Mouse (Mus musculus) midbrain, embryonic 13.5 days (tissue): ENCODE measurements around the gene Zmynd8. TPM values are rescaled to one million over a fixed set of nuclear protein-coding genes. Genes with fewer than 3 reads are reported as not detected.

Experiments
- ATAC-seq: fragments of 200-750 bp; cut with Nextera tagmentation; 2 replicates; pipeline ENCODE4 v1.8.0; 2017; ENCODE audit warnings: mild to moderate bottlenecking, moderate TSS enrichment, moderate library complexity
- H3K27ac ChIP-seq: fragments of 300-500 bp; sonication (generic); 2 replicates; pipeline ENCODE4 v1.5.1; 2015; ENCODE audit warnings: inconsistent platforms, mild to moderate bottlenecking, moderate library complexity
- H3K27me3 ChIP-seq: fragments of 300-500 bp; sonication (generic); 2 replicates; pipeline ENCODE4 v1.6.1; 2015; ENCODE audit warnings: mild to moderate bottlenecking, inconsistent platforms
- H3K36me3 ChIP-seq: fragments of 300-500 bp; sonication (generic); 2 replicates; pipeline ENCODE4 v1.6.1; 2015; ENCODE audit warnings: mild to moderate bottlenecking, inconsistent platforms
- H3K4me1 ChIP-seq: fragments of 300-500 bp; sonication (generic); replicated peaks from 2 replicates; pipeline ENCODE4 v1.6.1; 2015; ENCODE audit warnings: inconsistent platforms
- H3K4me2 ChIP-seq: fragments of 300-500 bp; sonication (generic); replicated peaks from 2 replicates; pipeline ENCODE4 v1.6.1; 2015; ENCODE audit warnings: moderate library complexity, mild to moderate bottlenecking, inconsistent platforms
- H3K4me3 ChIP-seq: fragments of 300-500 bp; sonication (generic); replicated peaks from 2 replicates; pipeline ENCODE4 v1.5.1; 2015; ENCODE audit warnings: mild to moderate bottlenecking, inconsistent platforms
- H3K9ac ChIP-seq: fragments of 300-500 bp; sonication (generic); replicated peaks from 2 replicates; pipeline ENCODE4 v1.6.1; 2015; ENCODE audit warnings: mild to moderate bottlenecking, inconsistent platforms
- H3K9me3 ChIP-seq: fragments of 300-500 bp; sonication (generic); 2 replicates; pipeline ENCODE4 v1.6.1; 2016; ENCODE audit warnings: mild to moderate bottlenecking, inconsistent platforms
- WGBS: fragments of 180-500 bp; shearing (Covaris S2); methylation state at CpG from one replicate; pipeline ENCODE4 v1.1.7; 2015; 5-methylcytosine and 5-hydroxymethylcytosine counted together
- microRNA-seq: library from miRNA; unstranded; fragments of <30 nt; microRNA quantifications from one replicate; pipeline ENCODE4, GENCODE M21; 2016
- polyA plus RNA-seq: library from polyadenylated mRNA; unstranded; fragments of >200 nt; fragmentation: Nextera tagmentation; extraction: Ambion mirVana; gene quantifications from 2 replicates; pipeline ENCODE4 v1.2.1, GENCODE M21; 2015

Gene Zmynd8
- polyA plus RNA-seq, 1 experiment from 2014 or later: 86.8 TPM

GRCm38 (mm10) chr2:165742210-165742786 is 156.5 kb downstream of the Zmynd8 start:
- no peaks in the 10 kb centered on the region for H3K36me3 ChIP-seq
- 0 out of 2 replicates have a peak overlapping the region, but pooled peaks have one; percentile 10 for H3K4me2 ChIP-seq
- no peak overlapping the region for H3K9ac ChIP-seq
- peaks cover 34% of the 10 kb centered on the region for H3K4me1 ChIP-seq
- 15% methylated on average over 21 of the region's 21 CpGs for WGBS
- H3K4me3 ChIP-seq: no peak overlapping the region
- H3K27me3 ChIP-seq: peaks cover 13% of the 10 kb centered on the region; the same call in 1 of the 2 replicates
- no peak overlapping the region for H3K27ac ChIP-seq
- no peak for ATAC-seq
- no peaks in the 10 kb centered on the region for H3K9me3 ChIP-seq

- Histone ChIP-seq H3K4me2 (0 out of 2 replicates have a peak overlapping the region, but pooled peaks have one; percentile 10), H3K27me3 (peaks cover 13% of the 10 kb centered on the region; the same call in 1 of the 2 replicates), H3K27ac (no peak overlapping the region), H3K4me3 (no peak overlapping the region), H3K4me1 (peaks cover 34% of the 10 kb centered on the region), H3K9ac (no peak overlapping the region), H3K36me3 (no peaks in the 10 kb centered on the region), H3K9me3 (no peaks in the 10 kb centered on the region)
- no peak for ATAC-seq
- WGBS: 4% methylated on average over 11 of the region's 11 CpGs
These were observed 157.2 kb downstream of the Zmynd8 start for GRCm38 (mm10) chr2:165741526-165742050.

- Histone ChIP-seq H3K9ac (no peak overlapping the region), H3K4me1 (peaks cover 33% of the 10 kb centered on the region), H3K9me3 (no peaks in the 10 kb centered on the region), H3K27ac (no peak overlapping the region), H3K36me3 (no peaks in the 10 kb centered on the region), H3K4me3 (no peak overlapping the region), H3K27me3 (peaks cover 13% of the 10 kb centered on the region; the same call in 1 of the 2 replicates), H3K4me2 (no peak overlapping the region)
- ATAC-seq: 0 out of 2 replicates have a peak, but pooled peaks have one; percentile 19
- 5% methylated on average over 9 of the region's 9 CpGs for WGBS
These were observed 157.8 kb downstream of the Zmynd8 start for GRCm38 (mm10) chr2:165740982-165741381.

DNA sequence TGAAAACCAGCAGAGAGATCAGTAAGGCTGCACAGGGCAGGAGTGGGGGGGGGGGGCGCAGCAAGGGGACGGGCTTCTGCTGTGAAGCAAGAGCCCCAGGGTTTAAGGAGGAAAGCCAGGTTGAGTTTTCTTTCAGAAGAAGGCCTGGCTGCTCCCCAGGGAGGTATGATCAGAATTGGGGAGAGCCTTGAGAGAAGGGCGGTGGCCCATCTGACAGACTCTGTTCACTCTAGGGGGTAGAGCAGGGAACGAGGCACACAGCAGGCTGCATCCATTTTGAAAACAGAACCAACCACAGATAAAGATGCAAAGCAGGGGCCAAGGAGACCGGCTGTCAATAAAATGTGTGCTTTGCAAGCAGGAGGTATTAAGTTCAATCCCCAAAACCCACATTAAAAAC is 158.4 kb downstream of the Zmynd8 start:
- no peaks in the 10 kb centered on the region for H3K9me3 ChIP-seq

DNA sequence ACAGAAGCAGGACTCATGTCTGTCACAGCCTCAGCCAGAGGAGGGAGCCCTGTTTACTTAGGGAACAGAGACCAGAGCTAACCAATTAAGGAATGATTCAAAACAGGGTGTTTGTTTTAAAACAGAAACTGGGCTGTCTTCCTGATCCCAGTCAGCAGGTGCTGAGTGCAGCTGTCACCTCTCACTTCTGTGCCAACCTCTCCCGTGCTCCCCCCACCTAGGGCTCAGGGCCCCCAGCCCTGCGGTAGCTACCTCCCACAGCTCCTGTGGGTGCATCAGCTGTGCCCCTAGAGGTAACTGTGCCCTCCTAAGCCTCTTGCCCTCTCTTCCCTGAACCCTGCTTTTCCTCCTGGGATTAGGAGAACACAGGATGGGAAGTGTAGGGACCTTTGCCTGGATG is 162.5 kb downstream of the Zmynd8 start:
- H3K4me2 ChIP-seq: no peak overlapping the region
- ATAC-seq: no peak
- no peak overlapping the region for H3K27ac ChIP-seq
- no peaks in the 10 kb centered on the region for H3K36me3 ChIP-seq
- H3K9me3 ChIP-seq: no peaks in the 10 kb centered on the region
- no peak overlapping the region for H3K4me3 ChIP-seq
- H3K4me1 ChIP-seq: peaks cover 11% of the 10 kb centered on the region
- H3K9ac ChIP-seq: no peak overlapping the region
- 71% methylated on average over 2 of the region's 2 CpGs for WGBS
- H3K27me3 ChIP-seq: no peaks in the 10 kb centered on the region

More for the DNA sequence above, 158.4 kb downstream of the Zmynd8 start:
- Histone ChIP-seq H3K36me3 (no peaks in the 10 kb centered on the region), H3K27ac (no peak overlapping the region), H3K4me2 (no peak overlapping the region), H3K4me1 (peaks cover 27% of the 10 kb centered on the region), H3K4me3 (no peak overlapping the region), H3K27me3 (peaks cover 13% of the 10 kb centered on the region; the same call in 1 of the 2 replicates), H3K9ac (no peak overlapping the region)
- no peak for ATAC-seq
- 22% methylated on average over 4 of the region's 5 CpGs for WGBS

Small RNA genes lying within 50 kb of the gene (microRNA-seq; reads per million reads assigned to microRNA genes)
- gene Gm22692: not detected

Other genes with a start within 250 kb of the Zmynd8 start
- 14.3 and 14.4 TPM in 2 replicates for gene Ncoa3, start 93.6 kb upstream of the Zmynd8 start, polyA plus RNA-seq